Mouse (Mus musculus): ENCODE measurements around the gene Hgf.

Gene Hgf

DNA sequence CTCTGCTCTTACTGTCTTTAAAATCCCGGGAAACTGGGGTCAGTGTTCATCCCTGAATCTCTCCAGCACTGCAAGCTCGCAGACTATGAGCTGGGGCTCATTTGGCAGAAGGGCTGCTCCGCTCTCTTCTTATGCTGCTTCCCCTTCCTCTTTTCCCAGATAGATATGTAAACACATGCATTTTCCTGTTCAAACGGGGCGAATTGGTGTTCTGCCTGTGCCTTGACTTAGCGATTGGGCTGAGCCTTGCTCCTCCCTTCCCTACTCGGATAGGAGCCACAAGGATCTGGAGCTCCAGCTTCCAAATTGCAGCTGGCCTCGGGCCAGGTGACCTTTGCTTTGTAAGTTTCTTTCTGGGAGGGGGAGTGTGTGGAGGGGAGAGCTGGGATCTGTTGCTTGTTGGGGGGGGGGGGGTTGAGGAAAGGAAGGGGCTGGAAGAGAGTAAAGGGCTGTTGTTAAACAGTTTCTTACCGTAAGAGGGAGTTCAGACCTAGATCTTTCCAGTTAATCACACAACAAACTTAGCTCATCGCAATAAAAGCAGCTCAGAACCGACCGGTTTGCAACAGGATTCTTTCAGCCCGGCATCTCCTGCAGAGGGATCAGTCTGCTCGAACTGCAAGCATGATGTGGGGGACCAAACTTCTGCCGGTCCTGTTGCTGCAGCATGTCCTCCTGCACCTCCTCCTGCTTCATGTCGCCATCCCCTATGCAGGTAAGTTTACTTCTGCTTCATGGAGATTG is at the start of gene Hgf:
Gene Hgf, plus strand, starts transcription at position 192 of the 744 bp plus-strand sequence.
- peak; percentile 10 for DNase-seq (ENCODE audit: low read depth, low spot score)

DNA sequence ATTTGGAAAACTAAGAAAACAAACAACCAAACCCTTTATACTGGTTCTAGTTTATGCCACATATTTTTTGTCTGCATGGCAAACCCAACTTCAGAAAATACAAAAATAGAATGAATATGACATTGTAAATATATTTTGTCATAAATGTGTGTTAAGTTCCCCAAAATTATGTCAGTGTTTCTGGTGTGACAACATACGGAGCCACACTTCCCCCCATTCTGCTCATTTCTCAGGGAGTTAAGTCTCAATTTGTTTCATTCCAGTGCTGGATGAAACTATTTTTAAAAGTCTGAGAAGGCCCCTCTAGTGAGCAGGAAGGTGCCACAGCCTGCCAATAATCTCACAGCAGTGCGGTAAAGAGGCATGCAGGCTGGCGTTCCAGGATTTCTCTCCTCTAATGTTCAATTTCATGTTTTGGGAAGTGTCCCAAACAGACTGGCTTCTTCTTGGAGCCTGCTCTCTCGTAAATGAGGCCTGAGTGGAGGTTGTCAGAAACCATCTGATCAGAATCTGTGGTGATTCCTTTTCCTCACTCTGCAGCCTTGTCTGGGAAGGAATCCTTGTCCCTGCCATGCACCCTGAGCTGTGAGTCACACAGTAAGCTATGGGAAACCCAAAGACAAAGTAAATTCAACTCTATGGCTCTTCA is 46.5 kb upstream of the Hgf start:
- no peak for DNase-seq (ENCODE audit: low read depth, low spot score)

DNA sequence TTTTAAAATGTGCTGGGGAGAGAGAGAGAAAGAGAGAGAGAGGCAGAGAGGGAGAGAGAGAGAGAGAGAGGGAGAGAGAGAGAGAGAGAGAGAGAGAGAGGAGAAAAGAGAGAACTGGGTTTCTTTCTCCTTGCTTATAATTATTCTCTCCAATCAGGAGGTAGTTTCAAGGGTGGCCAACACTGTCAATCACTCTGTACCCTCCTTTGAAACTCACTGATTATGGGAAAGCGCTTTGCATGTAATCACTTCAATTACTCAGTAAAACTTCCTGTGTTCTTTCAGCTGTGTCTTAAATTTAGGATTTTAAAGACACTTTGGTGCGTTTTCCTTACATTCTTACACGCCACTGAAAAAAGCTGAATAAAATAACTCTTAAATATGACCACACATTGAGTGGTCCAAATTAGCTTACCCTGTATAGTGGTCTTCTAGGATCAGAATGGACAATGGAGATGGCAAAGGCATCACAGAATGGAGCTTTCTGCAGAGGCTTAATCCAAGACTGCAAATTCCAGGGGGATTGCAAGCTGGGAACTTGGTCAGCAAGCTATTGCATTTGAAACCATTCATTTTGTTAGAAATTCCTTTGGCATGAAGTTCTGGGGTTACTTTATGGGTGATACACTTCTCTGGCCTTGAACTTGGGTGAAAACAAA is 21.5 kb upstream of the Hgf start:
- no peak for DNase-seq (ENCODE audit: low read depth, low spot score)

DNA sequence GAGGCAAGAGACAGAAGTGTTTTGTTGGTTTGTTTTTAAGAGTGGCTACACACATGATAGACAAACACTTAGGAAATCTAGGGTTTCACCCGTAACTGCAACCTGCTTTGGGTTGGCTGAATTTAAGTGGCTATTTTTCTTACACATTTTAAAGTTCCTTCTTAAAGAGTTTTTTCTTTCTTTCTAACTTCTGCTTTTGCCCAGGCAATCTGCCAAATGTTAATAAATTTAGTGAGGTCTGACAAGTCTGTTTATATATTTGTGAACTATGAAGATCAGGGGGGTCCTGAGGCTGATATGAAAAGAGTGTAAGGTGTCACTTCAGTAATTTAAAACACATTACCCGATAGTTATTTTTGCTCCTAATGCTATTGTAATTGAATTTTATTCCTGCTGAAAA is 15.2 kb upstream of the Hgf start:
- no peak for DNase-seq (ENCODE audit: low read depth, low spot score)

DNA sequence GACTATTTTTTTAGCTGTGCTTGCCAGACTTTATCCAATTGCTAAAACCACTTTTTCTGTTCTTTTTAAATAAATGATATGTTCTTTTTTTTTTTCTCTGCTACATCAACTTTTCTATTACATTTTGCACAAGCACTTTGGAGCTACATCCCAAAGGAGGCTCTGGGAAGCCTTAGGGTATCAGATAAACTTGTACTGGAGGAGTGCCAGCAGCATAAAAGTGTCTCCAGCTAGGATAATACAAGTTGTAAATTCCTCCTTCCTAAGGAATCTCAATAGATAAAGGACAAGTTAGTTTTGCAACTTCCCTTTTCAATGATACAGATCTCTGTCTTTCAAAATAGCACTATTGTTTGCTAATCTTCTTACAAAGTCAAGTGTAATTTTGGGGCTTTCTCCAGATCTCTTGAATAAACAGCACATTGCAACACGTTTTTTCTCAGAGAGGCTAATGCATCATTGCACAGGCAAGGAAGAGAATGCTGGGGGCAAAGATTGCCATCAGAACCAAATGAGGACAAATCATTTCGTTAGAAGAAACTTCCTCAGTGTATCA is 11.7 kb upstream of the Hgf start:
- DNase-seq (ENCODE audit: low read depth, low spot score) = no peak

DNA sequence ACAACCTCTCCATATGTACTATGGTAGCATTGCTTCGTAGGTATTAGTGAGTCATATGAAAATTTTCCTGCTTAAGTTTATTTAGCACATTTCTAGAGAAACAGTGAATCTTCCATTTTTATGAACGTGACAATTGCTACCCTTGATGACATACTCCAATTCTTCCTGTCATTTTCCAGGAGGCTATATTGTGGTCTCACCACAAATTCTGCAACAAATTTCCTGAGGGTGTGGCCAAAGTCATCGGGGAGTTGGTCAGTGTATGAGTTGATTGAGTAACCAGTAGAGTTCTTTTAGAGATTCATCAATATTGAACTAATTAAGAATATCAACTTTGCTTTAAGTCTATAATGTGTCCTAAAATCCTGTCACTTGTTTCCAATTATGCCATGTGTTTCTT is 5.8 kb upstream of the Hgf start:
- DNase-seq (ENCODE audit: low read depth, low spot score) = no peak

GRCm38 (mm10) chr5:16552647-16553046 is 648 bp upstream of the Hgf start:
- DNase-seq (ENCODE audit: low read depth, low spot score) = no peak

DNA sequence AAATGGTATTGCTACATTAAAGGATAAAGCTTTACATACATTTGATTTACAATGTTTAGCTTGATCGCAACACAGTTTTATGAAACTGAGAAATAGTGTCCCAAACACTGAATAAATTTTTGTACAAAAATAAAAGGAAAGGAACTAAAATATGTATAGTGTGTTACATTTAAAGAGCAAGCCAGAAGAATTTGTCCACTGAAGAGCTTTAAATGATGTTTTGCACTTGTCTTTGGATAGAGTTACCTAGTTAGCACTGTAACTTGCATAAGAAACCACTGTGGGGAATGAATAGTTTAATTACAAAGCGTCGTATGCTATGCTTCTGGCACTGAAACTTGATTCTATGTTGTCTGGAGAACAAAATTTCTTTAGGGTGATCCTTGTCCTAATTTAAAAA is 7.0 kb downstream of the Hgf start:
- DNase-seq (ENCODE audit: low read depth, low spot score) = no peak

- DNase-seq (ENCODE audit: low read depth, low spot score) = no peak
Observed at GRCm38 (mm10) chr5:16568997-16569396, 15.7 kb downstream of the Hgf start.

DNA sequence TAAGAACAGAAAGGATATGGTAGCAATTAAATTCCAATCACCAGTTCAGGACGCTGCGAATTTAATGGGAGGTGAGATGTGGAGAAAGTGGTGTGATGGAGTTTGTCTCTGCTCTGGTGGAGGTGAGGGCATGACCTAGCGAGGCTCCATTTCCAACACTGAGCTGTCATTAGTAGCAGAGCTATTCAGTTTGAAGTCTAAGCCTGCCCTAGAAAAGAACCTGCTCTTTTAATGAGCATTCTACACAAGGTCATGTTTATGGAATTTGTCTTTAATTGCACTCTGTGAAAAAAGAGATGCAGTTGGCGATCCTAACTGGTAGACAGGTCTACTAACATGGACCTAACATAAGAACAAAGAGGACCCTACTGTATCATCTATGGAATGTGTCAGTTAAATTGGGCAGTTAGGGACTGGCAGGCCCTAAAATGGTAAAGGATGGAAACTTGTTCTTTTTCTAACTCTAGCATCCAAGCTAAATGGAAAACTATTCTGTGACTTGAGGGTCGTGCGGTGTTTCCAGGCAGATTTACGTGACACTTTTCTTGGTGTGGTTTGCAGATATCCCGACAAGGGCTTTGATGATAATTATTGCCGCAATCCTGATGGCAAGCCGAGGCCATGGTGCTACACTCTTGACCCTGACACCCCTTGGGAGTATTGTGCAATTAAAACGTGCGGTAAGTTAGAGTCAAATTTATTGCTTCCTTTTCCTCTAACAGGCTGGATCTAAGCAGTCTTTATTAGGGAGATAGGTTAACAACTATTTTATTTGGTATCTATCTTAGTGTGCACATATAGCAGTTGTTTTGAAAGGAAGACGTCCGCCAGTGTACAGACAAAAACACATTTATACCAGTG is 24.8 kb downstream of the Hgf start:
- DNase-seq (ENCODE audit: low read depth, low spot score) = no peak

- DNase-seq (ENCODE audit: low read depth, low spot score) = no peak
Observed at GRCm38 (mm10) chr5:16595699-16596098, 42.4 kb downstream of the Hgf start.

DNA sequence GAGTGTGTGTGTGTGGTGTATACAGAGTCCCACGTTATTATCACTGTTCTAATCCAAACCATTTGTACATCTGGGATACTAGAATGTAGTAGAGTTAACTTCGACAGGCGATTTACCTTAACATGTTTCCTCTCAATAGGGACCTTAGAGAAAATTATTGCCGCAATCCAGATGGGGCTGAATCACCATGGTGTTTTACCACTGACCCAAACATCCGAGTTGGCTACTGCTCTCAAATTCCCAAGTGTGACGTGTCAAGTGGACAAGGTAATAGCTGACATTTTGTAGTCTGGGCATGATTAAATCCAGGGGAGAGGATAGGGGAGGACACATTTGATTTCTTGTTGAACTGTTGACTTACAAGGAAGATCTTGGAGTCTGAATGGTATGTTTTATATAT is 44.7 kb downstream of the Hgf start:
- no peak for DNase-seq (ENCODE audit: low read depth, low spot score)

- DNase-seq (ENCODE audit: low read depth, low spot score) = no peak
Observed at GRCm38 (mm10) chr5:16601463-16601862, 48.2 kb downstream of the Hgf start.

GRCm38 (mm10) chr5:16632996-16633395 is 79.7 kb downstream of the Hgf start:
- no peak for DNase-seq (ENCODE audit: low read depth, low spot score)

GRCm38 (mm10) chr5:16646417-16646816 is 93.1 kb downstream of the Hgf start:
- no peak for DNase-seq (ENCODE audit: low read depth, low spot score)

GRCm38 (mm10) chr5:16647701-16648100 is 94.4 kb downstream of the Hgf start:
- DNase-seq (ENCODE audit: low read depth, low spot score) = no peak

GRCm38 (mm10) chr5:16650240-16650639 is 96.9 kb downstream of the Hgf start:
- DNase-seq (ENCODE audit: low read depth, low spot score) = no peak

DNA sequence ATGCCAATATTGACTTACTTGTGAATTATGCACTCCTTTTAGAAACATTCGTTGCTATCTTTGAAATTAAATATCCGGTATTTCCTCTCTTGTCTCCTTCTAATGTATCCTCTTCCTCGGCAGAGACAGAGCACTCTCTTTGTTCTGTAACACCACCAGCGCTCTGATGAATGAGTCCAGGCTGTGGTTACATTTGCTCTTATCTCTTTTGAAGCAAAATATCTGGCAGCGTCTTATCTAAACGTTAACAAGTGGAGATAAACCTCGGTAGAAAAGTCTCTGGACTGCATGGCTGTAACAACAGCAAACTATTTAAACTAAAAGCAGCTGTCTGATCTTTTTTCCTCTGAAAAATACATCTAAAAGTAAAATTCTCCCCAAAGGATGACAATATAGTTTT is 100.7 kb downstream of the Hgf start:
- no peak for DNase-seq (ENCODE audit: low read depth, low spot score)
